Mouse (Mus musculus): ENCODE measurements around the gene Sprtn.

- TF ChIP-seq CTCF (IDR thresholded peaks at IDR 0.05; ENCODE audit: low read depth), result no peak
- no peak for TF ChIP-seq EP300 (IDR thresholded peaks at IDR 0.05; ENCODE audit: low read depth)
Observed at GRCm38 (mm10) chr8:124917741-124918484, 20.2 kb downstream of the Sprtn start.

Measured in liver, embryonic 14.5 days (tissue).